Mouse (Mus musculus) heart, adult 2 months (tissue): Measurements from ENCODE around the gene Btbd9.

Experiments used
- CTCF ChIP-seq: fragments of 200-600 bp; IDR thresholded peaks from 2 replicates; pipeline ENCODE4 v1.8.1; 2022; ENCODE audit warnings: antibody characterized with exemption, mild to moderate bottlenecking, moderate library complexity
- EP300 ChIP-seq: fragments of 200-500 bp; IDR thresholded peaks from 2 replicates; pipeline ENCODE4 v1.6.1; 2011; ENCODE audit warnings: low read depth, low read length, control low read depth; ENCODE audit not compliant: insufficient read depth

- no peak for TF ChIP-seq CTCF
- no peak for TF ChIP-seq EP300
These were observed 42.0 kb upstream of the Btbd9 start for GRCm38 (mm10) chr17:30618136-30618891.
